Mouse (Mus musculus) urinary bladder, postnatal 14 days (tissue): Measurements from ENCODE around the gene BC024978.

Experiments used
- DNase-seq: peaks from one replicate; pipeline ENCODE4 v3.0.0; 2021; ENCODE audit warnings: low spot score

Gene BC024978

GRCm38 (mm10) chr7:27259771-27260170 lies 64.2 kb downstream of the BC024978 start:
- no peak for DNase-seq
